Mouse (Mus musculus) megakaryocyte, embryonic 14.5 days (primary cell): ENCODE measurements around the gene Vamp2. TPM values are rescaled to one million over a fixed set of nuclear protein-coding genes. Genes with fewer than 3 reads are reported as not detected.

Source experiments
- H3K27me3 ChIP-seq: replicated peaks from 2 replicates; pipeline ENCODE3; 2012; ENCODE audit warnings: inconsistent platforms
- H3K36me3 ChIP-seq: replicated peaks from 2 replicates; pipeline ENCODE3; 2012; ENCODE audit warnings: low read length, inconsistent platforms, mixed read lengths
- H3K4me1 ChIP-seq: 2 replicates; pipeline ENCODE4 v1.6.1; 2012; ENCODE audit warnings: inconsistent platforms
- H3K4me3 ChIP-seq: replicated peaks from 2 replicates; pipeline ENCODE3; 2012; ENCODE audit warnings: moderate library complexity, mild to moderate bottlenecking, inconsistent platforms
- H3K9me3 ChIP-seq: 2 replicates; pipeline ENCODE4 v1.6.1; 2012; ENCODE audit warnings: inconsistent platforms
- FLI1 ChIP-seq: IDR thresholded peaks from 2 replicates; pipeline ENCODE4 v1.6.1; 2012; ENCODE audit warnings: low read length, inconsistent platforms, mixed read lengths
- GATA1 ChIP-seq: IDR thresholded peaks from 3 replicates; pipeline ENCODE4 v1.6.1; 2012; ENCODE audit warnings: mixed read lengths, low read length, inconsistent platforms, borderline replicate concordance
- polyA plus RNA-seq: library from polyadenylated mRNA; stranded (reverse); fragments of >175 nt; gene quantifications from 2 replicates; pipeline ENCODE4 v1.2.3, GENCODE M21; 2012; ENCODE audit warnings: low replicate concordance; ENCODE audit not compliant: insufficient read depth

Vamp2 gene
- polyA plus RNA-seq, 1 experiment, result 61.5 TPM

DNA sequence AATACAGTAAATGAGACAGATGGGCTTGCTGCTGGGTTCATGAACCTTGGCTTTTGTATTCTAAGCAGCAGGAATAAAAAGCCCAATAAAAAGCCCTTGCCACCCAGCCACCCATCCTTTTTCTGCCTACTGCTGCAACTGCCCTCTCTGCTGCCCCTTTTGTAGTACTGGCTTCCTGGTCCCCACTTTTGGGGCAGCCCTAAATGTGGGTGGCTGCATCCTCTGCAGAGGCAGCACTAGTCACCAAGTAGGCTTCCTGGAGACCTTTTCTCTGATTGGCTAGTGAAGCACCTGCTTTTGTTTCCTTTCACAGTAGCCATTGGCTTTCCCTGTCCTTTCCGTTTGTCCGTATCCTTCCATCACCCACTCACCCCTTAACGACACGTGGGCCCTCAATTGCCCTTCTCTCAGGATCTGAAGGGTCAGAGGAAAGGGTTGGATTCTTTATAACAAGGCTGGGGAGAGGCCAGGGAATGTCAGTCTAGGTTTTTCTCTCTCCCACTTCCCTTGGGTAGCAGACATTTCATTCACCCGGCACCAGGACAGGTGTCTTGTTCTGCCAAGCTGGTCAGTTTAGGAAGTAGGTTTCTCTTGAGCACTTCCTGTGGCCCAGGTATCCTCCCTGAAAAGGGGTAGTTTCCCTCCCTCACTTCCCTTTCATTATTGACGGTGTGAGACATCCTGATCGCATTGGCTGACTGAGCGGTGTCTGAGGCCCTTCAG is 9.9 kb downstream of the Vamp2 start:
- Histone ChIP-seq H3K36me3 (peaks cover 32% of the 10 kb centered on the region), H3K4me1 (peaks cover 92% of the 10 kb centered on the region), H3K9me3 (no peaks in the 10 kb centered on the region), H3K27me3 (no peaks in the 10 kb centered on the region), H3K4me3 (peak overlapping the region; percentile 93)
- TF ChIP-seq FLI1 (no peak), GATA1 (no peak)

DNA sequence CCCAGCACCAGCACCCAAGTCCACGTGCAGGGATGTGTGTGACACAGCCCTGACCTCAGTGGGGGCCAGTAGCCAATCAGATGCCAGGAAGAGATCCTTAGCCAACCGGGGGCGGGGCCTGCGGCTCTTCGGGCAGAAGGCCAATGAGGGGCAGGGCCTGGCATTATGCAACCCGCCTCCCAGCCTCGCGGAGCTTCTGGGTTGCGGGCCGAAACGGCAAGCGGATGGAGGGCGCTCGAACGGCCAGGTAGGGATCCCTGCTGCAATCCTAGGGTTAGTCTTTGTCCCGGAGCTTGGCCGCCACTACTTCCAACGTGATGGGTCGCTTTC is 10.4 kb downstream of the Vamp2 start:
- Histone ChIP-seq H3K4me3 (peak overlapping the region; percentile 93), H3K27me3 (no peaks in the 10 kb centered on the region), H3K4me1 (peaks cover 93% of the 10 kb centered on the region), H3K36me3 (peaks cover 37% of the 10 kb centered on the region), H3K9me3 (no peaks in the 10 kb centered on the region)
- TF ChIP-seq FLI1 (no peak), GATA1 (no peak)

DNA sequence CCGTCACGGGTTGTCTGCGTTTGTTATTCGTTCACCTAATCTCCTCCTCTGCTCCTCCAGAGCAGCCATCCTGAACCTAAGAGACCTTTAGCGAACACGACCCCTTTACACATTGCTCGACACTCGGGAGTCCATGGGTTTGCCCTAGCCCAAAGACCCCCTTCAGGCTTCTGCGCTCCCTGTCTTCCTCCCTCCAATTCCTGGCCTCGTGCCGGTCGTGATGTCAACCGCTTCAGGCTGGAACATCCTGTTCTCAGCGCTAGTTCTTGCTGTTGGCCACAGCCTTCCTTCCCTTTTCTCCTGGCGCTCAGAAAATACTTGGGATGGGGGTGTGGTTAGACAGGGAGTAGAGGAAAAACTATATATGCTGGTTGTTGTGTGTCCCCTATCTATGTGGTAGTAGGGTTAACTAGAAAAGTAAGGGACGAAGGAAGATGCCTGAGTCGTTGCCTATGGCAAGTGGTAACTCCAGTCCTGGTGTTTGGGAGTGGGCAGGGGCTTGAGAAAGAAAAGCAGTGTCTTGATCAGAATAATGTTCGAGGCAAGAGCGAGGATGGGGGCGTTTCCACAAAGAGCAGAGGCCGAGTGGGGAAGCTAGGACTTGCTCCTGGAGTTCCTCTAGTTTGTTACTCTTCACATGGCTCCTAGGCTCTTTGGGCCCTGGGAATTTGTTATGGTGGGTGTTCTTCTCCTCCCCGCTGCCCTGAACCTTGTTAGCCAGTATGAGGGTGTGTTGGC is 11.1 kb downstream of the Vamp2 start:
- peaks cover 93% of the 10 kb centered on the region for H3K4me1 ChIP-seq
- H3K36me3 ChIP-seq, result peaks cover 44% of the 10 kb centered on the region
- TF ChIP-seq GATA1 (no peak), FLI1 (no peak)
- no peaks in the 10 kb centered on the region for H3K9me3 ChIP-seq
- peak overlapping the region; percentile 93 for H3K4me3 ChIP-seq
- H3K27me3 ChIP-seq, result no peaks in the 10 kb centered on the region

DNA sequence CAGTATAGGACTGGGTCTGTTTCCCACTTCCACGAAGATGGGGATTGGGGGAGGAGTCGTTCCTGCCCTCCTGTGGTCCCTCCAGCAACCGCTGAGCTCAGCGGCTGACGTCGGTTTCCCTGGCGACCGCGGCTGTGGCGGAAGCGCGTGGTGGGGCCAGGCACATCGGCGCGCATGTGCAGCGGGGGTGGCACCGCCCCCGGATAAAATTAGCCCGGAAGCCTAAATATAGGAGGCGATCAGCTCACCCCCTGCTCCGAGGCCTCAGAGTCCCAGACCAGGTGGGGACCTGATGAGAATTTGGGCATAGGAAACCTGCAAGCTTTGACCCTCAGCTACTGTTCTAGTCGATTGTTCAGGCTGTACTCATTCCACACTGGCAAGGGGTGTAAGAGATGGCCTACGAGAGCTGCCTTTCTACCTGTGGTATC is 11.6 kb downstream of the Vamp2 start:
- H3K4me1 ChIP-seq, result peaks cover 96% of the 10 kb centered on the region
- no peak for TF ChIP-seq GATA1
- TF ChIP-seq FLI1, result peak; percentile 24; the same call in 1 of the 2 replicates
- peak overlapping the region; percentile 93 for H3K4me3 ChIP-seq
- no peaks in the 10 kb centered on the region for H3K27me3 ChIP-seq
- peaks cover 49% of the 10 kb centered on the region for H3K36me3 ChIP-seq
- no peaks in the 10 kb centered on the region for H3K9me3 ChIP-seq

DNA sequence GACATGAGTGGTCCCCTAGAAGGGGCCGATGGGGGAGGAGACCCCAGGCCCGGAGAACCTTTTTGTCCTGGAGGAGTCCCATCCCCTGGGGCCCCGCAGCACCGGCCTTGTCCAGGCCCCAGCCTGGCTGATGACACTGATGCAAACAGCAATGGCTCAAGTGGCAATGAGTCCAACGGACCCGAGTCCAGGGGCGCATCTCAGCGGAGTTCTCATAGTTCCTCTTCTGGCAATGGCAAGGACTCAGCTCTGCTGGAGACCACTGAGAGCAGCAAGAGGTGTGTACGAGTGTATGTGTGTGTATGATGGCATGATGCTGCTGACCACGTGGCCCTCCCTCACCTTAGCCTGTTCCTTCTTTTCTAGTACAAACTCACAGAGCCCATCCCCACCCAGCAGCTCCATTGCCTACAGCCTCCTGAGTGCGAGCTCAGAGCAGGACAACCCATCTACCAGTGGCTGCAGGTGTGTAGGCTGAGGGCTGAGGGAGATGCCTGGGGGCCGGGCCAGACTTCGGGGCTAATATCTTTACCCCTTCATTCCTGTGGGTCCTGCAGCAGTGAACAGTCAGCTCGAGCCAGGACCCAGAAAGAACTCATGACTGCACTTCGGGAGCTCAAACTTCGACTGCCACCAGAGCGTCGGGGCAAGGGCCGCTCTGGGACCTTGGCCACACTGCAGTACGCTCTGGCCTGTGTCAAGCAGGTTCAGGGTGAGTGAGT is 12.5 kb downstream of the Vamp2 start:
- H3K4me1 ChIP-seq, result peaks cover 96% of the 10 kb centered on the region
- TF ChIP-seq FLI1, result no peak
- no peak for TF ChIP-seq GATA1
- H3K4me3 ChIP-seq, result peak overlapping the region; percentile 93
- H3K27me3 ChIP-seq, result no peaks in the 10 kb centered on the region
- H3K36me3 ChIP-seq, result peaks cover 58% of the 10 kb centered on the region
- no peaks in the 10 kb centered on the region for H3K9me3 ChIP-seq

DNA sequence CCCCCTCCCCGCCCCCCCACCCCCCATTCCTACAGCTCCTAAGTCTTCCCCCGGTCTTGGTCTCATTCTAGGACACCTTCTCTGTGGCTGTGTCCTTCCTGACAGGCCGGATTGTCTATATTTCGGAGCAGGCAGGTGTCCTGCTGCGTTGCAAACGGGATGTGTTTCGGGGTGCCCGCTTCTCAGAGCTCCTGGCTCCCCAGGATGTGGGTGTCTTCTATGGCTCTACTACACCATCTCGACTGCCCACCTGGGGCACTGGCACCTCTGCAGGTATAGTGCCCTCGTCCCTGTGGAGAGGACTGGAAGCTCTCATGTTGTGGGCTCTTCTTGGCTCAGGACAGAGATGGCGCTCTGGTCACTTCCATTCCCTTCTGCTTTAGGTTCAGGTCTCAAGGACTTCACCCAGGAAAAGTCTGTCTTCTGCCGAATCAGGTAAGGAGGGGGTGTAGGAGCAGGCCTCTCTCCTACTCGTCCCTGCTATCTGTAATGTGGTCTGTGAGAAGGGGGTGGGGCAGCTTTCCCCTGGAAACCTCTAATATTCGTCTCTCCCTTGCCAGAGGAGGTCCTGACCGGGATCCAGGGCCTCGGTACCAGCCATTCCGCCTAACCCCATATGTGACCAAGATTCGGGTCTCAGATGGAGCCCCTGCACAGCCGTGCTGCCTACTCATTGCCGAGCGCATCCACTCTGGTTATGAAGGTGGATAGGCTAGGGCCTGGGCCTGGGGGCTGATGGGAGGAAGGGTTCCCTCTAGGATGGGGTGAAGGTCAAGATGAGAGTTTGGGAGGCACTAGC is 13.5 kb downstream of the Vamp2 start:
- Histone ChIP-seq H3K4me1 (peaks cover 94% of the 10 kb centered on the region), H3K27me3 (no peaks in the 10 kb centered on the region), H3K9me3 (no peaks in the 10 kb centered on the region), H3K36me3 (peaks cover 68% of the 10 kb centered on the region), H3K4me3 (peak overlapping the region; percentile 67)
- TF ChIP-seq GATA1 (no peak), FLI1 (no peak)

DNA sequence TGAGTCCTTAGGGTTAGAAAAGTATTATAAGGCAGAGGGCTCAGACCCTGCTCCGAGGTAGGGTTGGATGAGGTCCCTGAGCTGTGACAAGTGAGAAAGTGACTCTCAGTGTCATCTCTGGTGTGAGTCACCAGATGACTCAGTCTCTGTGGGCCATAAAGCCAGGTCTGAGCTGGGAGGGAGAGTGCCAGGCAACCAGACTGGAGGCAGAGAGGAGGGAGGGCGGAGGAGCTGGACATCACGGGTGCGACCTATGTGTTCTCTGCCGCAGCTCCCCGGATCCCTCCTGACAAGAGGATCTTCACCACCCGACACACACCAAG is 14.1 kb downstream of the Vamp2 start:
- no peak for TF ChIP-seq FLI1
- no peaks in the 10 kb centered on the region for H3K27me3 ChIP-seq
- peaks cover 74% of the 10 kb centered on the region for H3K36me3 ChIP-seq
- peaks cover 92% of the 10 kb centered on the region for H3K4me1 ChIP-seq
- no peaks in the 10 kb centered on the region for H3K9me3 ChIP-seq
- peak overlapping the region; percentile 67 for H3K4me3 ChIP-seq

DNA sequence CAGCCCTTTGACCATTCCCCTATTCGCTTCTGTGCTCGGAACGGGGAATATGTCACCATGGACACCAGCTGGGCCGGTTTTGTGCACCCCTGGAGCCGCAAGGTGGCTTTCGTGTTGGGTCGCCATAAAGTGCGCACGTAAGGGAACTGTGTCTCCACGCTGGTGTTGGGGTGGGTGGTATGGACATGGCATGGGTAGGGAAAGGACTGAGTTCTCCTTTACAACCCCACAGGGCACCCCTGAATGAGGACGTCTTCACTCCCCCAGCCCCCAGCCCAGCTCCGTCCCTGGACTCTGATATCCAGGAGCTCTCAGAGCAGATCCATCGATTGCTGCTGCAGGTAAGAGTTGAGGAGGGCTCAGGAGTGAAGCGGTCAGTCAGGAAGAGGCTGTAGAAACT is 14.8 kb downstream of the Vamp2 start:
- TF ChIP-seq FLI1, result no peak
- no peak for TF ChIP-seq GATA1
- Histone ChIP-seq H3K4me1 (peaks cover 90% of the 10 kb centered on the region), H3K4me3 (no peak overlapping the region), H3K27me3 (no peaks in the 10 kb centered on the region), H3K36me3 (peaks cover 81% of the 10 kb centered on the region), H3K9me3 (no peaks in the 10 kb centered on the region)
